Mouse (Mus musculus) left cerebral cortex, postnatal 10 days (tissue): ENCODE data around the gene Mllt10. TPM values are rescaled to one million over a fixed set of nuclear protein-coding genes. Genes with fewer than 3 reads are reported as not detected.

Source experiments
- DNase-seq, 2 experiments: peaks; one replicate each; pipeline ENCODE4 v3.0.0; 2021 to 2022; ENCODE audit warnings: low spot score in 2 of 2, mixed read lengths in 1 of 2; ENCODE audit errors: extremely low spot score in 1 of 2
- intact Hi-C: fragments of 180-260 bp; cut with DNase I; formaldehyde crosslinking; loops from one replicate; pipeline ENCODE4 v1.15.1; 2025
- total RNA-seq, 2 experiments: library from RNA; stranded (reverse); gene quantifications; 2 replicates each; pipeline ENCODE4 v1.2.3; 2021

Mllt10 gene
- total RNA-seq, 2 experiments from 2014 or later, result 40.2 to 41.9 TPM

DNA sequence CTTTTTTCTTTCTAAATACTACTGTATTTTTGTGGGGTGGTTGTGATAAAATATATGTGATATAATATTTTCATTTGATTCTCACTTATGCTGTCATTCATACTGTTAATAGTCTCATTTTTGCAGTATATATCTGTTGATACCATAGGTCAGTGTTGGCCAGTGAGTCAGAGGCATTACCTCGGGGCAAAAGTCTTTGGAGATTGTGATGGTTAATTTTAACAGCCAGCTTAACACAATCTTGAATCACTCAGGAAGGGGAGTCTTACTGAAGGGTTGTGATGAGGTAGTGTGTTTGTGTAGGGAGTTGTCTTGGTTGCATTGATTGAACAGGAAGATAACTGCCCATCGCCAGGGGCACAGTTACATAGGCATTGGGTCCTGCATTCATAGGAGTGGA is 83.1 kb downstream of the Mllt10 start:
- intact Hi-C loops, result no loop called here
- no peak for DNase-seq

DNA sequence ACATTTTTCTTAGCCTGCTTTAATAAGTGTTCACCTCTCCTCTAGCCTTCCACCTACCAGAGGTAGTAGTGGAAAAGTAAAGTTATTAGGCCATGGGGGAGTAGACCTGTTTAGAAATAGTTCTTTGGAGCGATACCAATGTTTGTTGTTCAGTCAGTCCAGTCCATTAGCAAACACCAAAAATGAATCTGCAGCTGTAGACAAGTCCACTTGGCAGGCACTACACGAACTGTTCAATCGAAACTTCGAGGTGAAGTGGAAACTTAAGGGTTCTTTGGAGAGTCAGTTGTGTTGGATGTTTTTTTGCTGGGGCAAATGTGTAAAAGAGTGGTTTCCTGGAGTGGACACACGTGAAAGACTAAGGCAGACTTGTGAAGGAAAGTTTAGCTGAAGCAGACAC is 84.6 kb downstream of the Mllt10 start:
- no peak for DNase-seq
- intact Hi-C loops, result no loop called here

GRCm38 (mm10) chr2:18156131-18156530 is 101.1 kb downstream of the Mllt10 start:
- intact Hi-C loops, result no loop called here
- DNase-seq, result no peak

- no peak for DNase-seq
Measured at GRCm38 (mm10) chr2:18159426-18159825, 104.4 kb downstream of the Mllt10 start.

GRCm38 (mm10) chr2:18160992-18161391 is 106.0 kb downstream of the Mllt10 start:
- intact Hi-C loops, result no loop called here
- DNase-seq, result no peak

More at GRCm38 (mm10) chr2:18159426-18159825, 104.4 kb downstream of the Mllt10 start:
- intact Hi-C loops, result no loop called here

DNA sequence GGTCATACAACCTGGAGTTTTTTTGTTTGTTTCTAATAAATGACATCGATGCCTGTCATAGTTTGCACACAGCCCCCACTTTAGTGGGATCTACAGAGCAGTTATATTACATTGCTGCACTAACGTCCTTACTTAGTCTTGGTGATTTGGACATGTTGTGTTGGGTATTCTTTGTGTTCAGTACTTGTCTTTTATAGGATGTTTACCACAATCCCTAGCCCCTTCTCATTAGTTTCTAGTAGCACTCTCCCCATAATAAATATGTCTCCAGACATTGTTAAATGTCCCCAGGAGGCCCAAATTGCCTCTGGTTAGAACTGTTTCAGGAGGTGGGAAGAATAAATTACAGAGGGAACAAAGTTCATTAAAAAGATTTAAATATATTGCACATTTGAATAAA is 110.5 kb downstream of the Mllt10 start:
- intact Hi-C loops, result no loop called here
- no peak for DNase-seq

GRCm38 (mm10) chr2:18169174-18169948 is 114.3 kb downstream of the Mllt10 start:
- no peak for DNase-seq
- intact Hi-C loops, result no loop called here

- intact Hi-C loops, result no loop called here
- DNase-seq, result no peak
Measured at GRCm38 (mm10) chr2:18175234-18175633, 120.2 kb downstream of the Mllt10 start.

DNA sequence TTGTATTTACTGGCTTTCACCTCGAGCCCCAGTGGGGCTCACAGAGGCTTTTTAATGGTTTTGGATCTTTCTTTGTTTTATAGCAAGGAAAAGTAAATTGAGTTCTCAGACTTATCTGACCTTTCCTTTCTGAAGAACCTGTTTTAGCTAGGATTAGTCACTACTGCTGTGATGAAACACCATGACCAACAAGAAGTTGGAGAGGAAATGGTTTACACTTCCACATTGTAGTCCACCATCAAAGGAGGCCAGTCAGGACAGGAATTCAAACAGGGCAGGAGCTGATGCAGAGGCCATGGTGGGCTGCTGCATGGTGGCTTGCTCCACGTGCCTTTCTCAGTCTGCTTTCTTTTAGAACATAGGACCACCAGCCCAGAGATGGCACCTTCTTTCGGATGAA is 121.2 kb downstream of the Mllt10 start:
- intact Hi-C loops, result no loop called here
- DNase-seq, result no peak

DNA sequence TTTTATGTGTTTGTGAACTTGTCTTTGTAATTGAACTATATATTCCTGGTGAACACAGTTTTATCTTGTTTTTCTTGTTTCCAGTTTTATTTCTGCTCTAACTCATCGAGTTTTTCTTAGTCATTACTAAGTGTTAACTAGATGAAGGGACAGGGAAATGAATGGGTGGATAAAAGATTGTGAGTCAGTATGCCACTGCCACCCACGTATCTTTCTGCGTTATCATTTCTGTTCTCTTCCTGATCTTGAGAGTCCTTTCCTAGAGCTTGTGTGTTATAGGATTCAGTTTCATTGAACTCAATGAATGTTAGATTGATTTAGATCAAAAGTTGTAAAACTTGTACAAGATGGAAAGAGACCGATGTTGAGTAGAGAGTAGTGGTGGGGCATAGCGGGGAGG is 125.3 kb downstream of the Mllt10 start:
- intact Hi-C loops, result no loop called here
- DNase-seq, result no peak

- DNase-seq, result no peak
- intact Hi-C loops, result no loop called here
Measured at GRCm38 (mm10) chr2:18181631-18182030, 126.6 kb downstream of the Mllt10 start.

- intact Hi-C loops, result no loop called here
- no peak for DNase-seq
Measured at GRCm38 (mm10) chr2:18183079-18183478, 128.0 kb downstream of the Mllt10 start.

GRCm38 (mm10) chr2:18188367-18188766 is 133.3 kb downstream of the Mllt10 start:
- no peak for DNase-seq
- intact Hi-C loops, result no loop called here

GRCm38 (mm10) chr2:18195285-18195684 is 140.2 kb downstream of the Mllt10 start:
- DNase-seq, result no peak
- intact Hi-C loops, result no loop called here

- intact Hi-C loops, result no loop called here
Measured at GRCm38 (mm10) chr2:18195691-18196396, 140.8 kb downstream of the Mllt10 start.

DNA sequence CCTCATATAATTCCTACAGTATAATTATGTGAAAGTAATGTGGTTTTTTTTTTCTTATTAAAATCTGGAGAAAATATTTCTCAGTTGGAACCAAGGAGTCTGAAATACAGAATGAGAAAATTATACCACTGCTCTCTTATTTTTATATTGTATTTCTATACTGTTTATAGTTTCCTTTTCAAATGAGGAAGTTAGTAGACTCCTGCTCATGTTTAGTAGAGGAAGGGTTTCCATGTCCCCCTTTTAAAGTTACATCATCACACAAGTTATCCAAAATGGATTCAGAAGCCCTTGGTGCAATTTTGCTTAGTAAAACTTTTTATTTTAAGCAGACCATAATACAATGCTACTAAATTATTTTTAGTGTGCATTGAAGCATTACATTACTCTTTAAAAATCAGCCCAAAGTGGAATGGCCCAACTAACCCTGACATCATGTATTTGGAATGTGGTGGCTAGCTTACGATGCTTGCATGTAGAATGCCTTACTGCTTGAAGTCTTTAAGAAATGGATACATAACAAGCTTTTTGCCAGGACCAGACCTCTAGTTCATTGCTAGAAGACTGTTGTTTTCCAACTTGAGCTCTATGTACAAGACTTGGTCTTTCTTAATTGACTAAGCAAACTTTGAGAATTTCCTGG is 146.9 kb downstream of the Mllt10 start:
- no peak for DNase-seq
- intact Hi-C loops, result no loop called here

More at GRCm38 (mm10) chr2:18195691-18196396, 140.8 kb downstream of the Mllt10 start:
- no peak for DNase-seq

DNA sequence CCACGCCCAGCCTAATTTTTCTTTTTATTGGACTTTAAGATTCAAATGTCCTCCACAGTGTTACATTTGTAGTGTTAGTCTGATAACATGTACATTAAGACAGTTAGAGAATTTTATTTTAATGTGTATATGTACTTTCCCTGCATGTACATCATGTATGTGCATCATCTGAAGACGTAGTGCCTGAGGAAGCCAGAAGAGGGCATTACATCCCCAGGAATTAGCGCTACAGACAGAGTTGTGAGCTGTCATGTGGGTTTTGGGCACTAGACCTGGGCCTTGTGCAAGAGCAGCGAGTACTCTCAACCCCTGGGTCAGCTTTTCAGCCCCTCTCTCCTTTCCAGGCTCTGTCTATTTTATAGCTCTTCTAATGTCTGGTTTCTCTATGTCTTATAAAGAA is 147.9 kb downstream of the Mllt10 start:
- intact Hi-C loops, result no loop called here
- DNase-seq, result no peak

- intact Hi-C loops, result loop anchor here (5.0 kb wide), 1 partner anchor 178 kb away; no protein-coding TSS in a partner anchor
- DNase-seq, result peak in 1 of 2 experiments; percentile 57
Measured at GRCm38 (mm10) chr2:18205118-18205517, 150.1 kb downstream of the Mllt10 start.

DNA sequence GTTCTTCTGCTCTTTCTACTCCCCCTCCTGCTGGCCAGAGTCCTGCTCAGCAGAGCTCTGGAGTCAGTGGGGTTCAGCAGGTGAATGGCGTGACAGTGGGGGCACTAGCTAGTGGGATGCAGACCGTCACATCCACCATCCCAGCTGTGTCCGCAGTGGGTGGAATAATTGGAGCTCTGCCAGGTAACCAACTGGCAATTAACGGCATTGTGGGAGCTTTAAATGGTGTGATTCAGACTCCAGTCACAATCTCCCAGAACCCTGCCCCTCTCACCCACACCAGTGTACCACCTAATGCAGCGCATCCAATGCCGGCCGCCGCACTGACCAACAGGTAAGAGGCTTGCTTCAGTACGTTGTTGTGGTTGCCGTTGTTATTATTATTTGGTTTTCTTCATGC is 151.8 kb downstream of the Mllt10 start:
- peak; percentile 24 to 34 for DNase-seq
- intact Hi-C loops, result loop anchor here (5.0 kb wide), 1 partner anchor 180 kb away; no protein-coding TSS in a partner anchor

GRCm38 (mm10) chr2:18208578-18208977 is 153.5 kb downstream of the Mllt10 start:
- intact Hi-C loops, result loop anchor here (5.0 kb wide), 1 partner anchor 181 kb away; no protein-coding TSS in a partner anchor
- no peak for DNase-seq
